Mouse (Mus musculus) T-helper 2 cell (primary cell): ENCODE measurements at regions not wholly inside any gene's neighbourhood (a gene's known extent, or its start where the extent isn't known, plus 50 kb on each side); places are given as distances from the start of the nearest gene placed in this dataset.

Experiments used
- in situ Hi-C: fragments of 300-600 bp; cut with MboI, MseI; formaldehyde crosslinking; loops from one replicate; pipeline ENCODE4 v1.15.1; 2025; ENCODE audit warnings: high pct_unique_total_duplicates

DNA sequence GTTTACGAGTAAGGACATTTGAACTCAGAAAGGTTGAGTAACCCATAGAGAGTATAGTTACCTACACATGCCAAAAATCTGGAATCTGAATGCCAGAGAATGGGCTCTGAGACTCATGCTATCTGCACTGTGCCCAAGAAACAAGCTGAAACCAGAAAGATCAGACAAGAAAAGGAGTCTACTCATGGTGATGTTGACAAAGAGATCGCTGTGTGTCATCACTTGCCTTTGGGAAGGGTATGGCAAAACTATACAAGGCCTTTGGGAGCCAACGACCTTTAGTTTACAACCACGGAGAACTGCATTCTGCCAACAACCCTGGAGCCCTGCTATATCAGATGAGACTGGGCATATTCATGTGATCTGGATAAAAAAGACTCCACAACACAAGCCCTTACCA is 339.3 kb upstream of the Nfe2l3 start:
- in situ Hi-C loops = no loop called here

DNA sequence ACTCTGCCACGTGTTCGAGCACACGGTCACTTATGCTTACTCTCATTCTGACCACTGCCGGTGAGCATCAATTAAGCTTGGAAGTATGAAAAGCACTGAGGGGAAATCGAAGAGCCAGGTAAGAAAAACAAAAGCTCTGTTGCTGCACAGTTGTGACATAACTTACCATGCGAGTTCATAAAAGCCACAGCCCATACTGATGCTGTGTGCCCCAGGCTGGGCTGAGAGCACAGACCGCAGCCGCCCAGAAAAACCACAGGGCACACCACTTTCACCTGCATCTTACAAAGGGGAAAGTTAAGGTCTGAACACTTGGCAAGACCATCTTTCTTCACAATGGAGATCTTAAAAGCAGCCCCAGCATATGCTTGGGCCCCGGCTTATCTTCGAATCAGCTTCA is 338.2 kb upstream of the Nfe2l3 start:
- in situ Hi-C loops = no loop called here

DNA sequence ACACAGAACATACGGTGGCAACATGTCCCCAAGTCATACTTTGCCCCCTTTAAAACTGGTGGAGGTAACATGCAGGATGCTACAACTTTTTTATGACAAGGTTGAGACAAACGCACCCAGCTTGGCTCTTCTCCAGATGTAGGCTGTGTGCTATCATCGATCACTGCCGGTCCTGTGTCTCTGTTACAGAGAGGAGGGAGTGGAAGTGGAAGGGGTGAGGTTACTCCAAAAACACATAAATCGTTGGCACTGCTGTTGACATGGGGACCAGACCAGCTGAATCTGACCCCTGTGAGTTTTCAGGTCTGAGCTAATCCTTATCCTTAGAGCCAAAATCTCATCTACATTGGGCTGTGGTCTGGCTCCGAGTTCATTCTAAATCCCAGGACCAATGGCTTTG is 335.0 kb upstream of the Nfe2l3 start:
- in situ Hi-C loops = no loop called here

DNA sequence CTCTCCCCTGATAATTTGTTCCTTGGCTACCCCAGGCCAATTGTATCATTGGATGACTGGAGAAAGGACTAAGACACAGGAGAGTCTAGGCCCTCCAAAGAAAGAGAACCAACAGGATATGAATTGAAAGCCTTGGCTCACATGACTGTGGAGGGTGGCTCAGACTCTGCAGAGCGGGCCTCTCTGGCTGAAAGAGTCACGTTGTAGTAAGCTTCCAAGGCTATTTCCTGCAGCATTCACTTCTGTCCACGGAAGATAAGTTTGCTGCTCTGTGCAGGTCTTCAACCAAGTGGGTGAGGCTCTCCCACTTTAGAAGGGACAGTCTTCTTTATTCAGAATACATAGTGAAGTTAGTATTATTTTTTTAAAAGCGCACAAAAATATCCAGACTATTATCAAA is 332.1 kb upstream of the Nfe2l3 start:
- in situ Hi-C loops = no loop called here

DNA sequence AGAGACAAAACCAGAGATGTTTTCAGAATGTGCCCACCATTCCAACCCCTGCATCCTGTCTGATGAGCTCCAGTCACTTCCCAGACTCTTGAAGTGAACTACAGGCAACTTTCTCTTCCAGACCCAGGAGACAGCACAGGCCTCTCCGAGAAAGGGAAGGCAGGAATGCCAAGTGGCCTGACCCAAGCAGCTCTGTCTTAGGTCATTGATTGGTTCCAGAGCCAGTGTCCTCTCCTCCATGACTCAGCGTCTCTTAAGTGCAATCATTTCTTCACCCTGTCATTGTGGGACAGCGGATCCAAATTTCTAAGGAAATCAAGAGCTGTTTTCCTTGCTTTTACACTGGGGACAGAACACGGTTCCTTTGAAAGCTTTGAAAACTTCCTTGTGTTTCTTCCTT is 329.2 kb upstream of the Nfe2l3 start:
- in situ Hi-C loops = no loop called here

DNA sequence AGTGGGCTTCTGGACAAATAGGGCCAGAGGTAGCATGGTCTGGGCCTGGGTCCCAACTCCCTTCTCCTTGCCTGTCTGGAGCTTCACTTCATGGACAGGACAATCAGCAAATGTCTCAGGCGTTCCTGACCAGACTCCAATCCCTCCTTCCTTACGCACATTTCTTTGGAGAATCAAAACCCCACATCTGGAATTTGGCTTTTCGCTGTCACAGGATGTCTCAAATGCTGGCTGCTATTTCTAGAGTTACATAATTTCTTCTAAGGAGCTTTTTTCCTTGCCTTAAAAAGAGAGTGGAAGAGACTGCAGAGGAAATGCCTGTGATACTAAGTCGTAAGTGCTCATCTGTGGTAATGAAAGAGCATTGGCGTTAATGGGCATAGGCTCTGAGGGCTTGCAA is 328.1 kb upstream of the Nfe2l3 start:
- in situ Hi-C loops = no loop called here

DNA sequence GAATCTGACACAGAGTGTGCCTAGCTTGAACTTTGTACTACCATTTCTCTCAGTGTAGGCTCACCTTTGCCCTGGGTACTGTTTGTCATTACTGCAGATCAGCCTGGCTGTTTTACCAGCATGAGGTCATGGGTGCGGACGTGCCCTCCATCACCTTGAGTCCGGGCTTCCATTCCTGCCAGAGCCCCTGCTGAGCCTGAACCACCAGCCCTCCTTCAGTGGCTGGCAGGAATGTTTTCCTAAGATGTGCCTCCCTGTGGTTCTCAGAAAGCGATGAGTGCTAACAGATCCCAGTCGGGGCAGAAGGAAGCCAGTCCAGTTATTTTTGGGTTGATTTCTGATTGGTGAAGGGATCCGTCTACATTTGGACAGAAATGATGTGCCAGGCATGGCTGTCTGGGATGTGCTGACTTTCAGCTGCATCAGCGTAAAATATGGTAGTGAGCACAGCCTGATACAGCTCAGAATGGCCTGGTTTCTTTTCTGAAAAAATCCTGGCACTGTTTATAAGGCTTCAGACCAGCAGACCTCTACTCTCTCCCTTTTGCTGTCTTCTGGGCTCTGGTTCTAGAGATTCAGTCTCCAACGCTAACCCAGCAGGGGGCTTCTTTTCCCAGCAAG is 324.0 kb upstream of the Nfe2l3 start:
- in situ Hi-C loops = no loop called here

DNA sequence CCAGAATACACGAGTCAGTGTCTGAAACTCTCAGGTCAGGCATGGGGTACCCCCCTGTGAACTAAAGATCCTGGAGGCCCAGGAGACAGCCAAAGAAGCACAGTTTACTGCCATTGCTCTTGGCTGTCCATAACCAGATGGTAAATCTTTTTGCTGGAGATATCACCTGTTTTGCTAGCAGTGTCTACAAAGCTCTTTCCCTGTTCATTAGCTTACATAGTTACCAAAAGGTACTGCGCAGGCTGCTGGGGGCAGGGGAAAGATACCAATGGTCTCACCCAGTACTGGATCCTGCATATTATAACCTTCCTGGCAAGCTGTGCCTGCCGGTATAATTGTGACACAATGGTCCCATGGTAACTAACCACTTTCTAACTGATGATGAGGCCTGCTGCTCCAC is 321.9 kb upstream of the Nfe2l3 start:
- in situ Hi-C loops = no loop called here

DNA sequence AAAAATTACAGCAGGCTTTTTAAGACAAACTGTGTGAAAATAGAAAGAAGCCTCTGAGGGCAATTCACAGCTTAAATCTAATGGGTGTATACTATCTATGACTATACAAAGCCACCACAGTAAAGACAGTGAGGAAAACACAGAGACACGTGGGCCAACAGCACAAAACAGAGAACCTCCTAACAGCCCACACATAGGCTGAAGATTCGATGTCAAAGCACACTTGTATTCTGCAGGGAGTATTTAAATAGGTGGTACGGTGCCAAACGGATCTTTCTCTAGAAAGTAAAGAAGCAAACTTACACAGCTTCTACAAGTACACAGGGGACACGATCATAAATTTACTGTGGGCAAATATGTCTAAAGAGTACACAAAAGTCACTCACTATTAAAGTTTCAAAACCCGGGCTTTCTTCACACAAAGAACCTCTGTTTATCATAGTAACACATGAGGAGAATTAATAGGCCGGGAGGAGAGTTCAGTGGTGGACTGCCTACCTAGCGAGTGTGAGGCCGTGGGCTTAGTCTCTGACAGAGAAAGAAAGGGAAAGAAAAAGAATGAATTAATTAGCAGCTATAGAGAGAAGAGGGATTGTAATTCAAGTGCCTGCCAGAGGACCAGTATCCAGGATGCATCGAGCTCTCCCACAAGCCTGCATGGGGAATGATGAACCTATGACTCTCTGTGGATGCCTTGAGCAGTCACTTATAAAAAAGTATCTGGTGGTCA is 317.7 kb upstream of the Nfe2l3 start:
- in situ Hi-C loops = no loop called here

DNA sequence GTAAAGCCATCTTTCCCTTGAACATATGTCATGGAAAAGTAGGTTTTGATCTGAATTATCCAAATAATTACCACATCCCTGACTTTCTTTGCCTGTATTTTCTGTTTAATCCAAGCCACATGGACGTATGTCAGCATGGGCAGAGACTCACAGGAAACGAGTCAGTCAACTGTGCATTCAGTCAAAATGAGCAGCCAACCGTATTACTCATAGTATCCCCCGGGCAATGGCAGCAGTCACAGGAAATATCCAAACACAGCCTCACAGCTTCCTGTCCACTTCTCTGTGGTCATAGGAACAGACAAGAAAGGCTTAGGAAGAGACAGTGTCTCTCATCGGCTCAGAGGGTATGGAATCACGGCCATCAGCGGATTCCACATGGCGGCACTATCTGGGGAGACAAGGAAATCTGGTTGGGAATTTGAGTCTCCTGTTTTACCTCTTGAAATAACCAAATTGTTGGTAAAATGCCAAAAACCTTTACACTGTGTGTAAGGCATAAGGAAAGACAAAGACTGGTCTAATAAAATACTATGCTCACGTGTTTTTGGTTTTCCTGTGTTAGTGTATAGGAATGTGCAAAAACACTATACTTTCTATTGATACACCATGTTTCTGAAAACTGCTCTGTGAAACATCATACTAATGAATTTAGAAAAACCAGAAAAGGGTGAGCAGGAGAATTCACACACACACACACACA is 313.5 kb upstream of the Nfe2l3 start:
- in situ Hi-C loops = no loop called here

DNA sequence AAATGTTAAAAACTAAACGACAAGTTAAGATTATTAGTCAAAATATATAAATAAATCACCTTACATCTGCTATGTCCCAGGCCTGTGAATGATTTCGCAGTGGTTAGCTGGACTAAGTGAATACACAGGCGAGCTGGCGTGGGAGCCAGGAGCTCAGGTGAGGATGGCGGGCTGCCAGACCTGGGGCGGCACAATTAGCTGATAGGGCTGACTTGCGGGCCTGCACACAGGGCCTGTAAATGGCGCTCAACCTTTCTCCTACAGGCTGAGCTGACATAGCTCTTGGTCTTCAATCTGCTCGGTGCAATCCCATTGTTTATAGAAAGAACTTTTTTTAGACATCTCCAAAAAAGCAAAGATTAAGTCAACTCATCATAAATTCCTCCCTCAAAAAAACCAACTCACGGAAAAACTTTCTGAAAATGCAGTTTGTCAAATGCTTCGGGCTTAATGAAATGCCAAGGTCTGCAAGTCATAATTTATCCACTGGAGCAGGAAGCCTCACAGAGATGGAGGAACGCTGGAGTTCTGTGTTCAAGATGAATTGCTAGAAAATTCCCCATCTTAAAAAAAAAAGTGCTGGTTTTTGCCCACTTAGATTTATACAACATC is 312.7 kb upstream of the Nfe2l3 start:
- in situ Hi-C loops = no loop called here

DNA sequence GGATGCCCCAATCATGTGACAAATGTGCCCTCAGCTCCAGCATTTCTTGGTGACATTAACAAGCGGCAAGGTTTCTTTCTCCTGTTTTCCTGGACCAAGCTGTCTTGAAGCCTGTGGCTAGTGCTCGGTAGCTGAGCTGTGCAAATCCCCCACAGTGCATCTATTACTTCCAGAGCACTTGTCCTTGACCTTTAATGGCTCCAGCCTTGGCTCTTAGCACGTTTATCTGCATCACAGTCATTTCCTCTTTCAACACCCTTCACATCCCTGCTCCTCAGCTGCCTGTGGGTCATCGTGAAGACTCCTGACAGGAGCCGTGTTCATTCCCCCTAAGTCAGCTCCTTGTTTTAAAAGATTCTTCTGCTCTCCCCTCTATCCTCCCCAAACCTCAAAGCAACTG is 309.5 kb upstream of the Nfe2l3 start:
- in situ Hi-C loops = no loop called here

DNA sequence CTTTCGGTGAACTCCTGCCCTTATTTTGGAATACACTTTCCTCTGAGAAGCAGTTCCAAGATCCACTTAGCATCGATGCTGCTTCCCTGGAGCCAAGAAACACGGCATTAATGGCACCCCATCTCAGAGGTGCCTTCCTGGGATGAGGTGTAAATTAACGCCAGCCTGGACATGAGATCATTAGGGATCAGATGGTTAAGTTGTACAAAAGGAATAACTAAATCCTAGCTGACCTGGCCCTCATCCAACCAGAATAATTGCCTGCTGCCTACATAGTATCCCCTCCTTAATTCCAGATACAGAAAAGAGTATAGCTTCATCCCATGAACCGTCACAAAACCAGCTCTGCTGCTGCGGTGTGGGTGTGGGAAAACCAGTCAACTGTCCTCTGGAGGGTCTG is 304.6 kb upstream of the Nfe2l3 start:
- in situ Hi-C loops = no loop called here

DNA sequence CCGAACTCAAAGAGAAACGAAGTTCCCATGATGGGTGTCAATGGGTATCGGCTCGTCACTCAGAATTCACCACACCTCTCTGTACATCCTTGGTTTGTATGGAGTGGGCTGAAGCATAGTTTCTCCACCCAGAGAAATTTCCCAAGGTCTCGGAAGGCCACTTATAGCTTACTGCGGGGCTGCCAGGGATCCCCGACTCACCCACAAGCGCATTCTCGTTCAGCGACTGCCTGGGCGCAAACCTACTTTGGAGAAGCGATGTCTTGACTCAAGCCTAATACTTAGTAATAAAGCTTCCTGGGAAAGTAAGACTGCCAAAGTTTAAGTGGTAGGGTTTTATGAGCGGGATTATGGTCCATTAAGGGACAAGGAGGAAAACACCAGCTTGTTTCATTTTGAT is 303.4 kb upstream of the Nfe2l3 start:
- in situ Hi-C loops = no loop called here

DNA sequence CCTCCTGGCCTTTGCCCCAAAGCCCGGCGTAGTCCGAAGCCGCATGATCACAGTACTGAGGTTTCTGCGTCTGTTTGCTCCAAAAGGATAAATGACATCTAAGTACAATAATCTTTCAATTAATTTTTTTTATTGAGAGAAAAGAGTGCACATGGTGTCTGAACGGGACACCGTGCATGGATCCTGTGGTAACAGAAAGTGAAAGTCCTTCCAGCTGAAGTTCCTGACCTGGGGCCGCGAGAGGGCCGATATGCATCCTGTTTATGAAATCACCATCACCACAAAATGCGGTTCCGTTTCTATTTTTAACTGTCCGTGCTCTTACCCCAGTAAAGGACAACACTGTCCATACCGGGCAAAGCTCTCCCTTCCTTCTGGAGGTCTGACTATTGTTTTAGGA is 302.9 kb upstream of the Nfe2l3 start:
- in situ Hi-C loops = no loop called here

DNA sequence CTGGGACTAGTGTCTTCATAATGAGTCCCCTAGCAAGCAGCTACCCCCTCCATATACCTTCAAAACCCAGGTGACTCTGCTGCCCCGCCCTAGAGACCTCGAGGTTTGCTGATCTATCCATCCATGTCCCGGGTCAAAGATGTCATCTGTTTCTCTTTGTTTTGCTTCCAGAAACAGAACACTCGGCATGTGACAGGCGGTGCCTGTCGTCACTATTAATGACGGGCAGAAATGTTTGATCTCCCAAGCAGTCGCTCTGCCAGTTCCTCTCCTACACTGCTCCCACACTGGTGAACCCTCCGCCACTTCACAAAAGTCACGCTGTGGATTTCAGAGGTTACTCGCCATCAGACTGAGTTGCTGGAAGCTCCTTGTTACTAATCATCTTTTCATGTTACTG is 287.7 kb upstream of the Nfe2l3 start:
- in situ Hi-C loops = no loop called here

DNA sequence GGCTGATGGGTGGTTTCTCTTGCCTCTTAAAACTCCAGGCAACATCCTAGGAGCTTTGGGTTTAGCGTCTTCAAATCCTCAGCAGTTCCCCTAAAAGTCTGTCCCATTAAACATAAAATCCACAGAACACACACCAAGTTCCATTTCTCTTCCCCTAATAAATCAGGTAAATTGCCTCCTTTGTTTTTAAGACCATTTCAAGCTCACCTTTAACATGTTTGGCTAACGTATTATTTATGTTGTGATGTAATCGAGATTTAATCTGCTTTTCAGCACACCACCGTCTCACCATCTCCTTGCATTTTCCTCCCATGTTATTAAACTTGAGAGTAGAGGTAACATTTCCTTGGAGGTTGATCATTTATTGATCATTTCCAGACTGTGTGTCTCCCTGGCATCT is 286.6 kb upstream of the Nfe2l3 start:
- in situ Hi-C loops = no loop called here

DNA sequence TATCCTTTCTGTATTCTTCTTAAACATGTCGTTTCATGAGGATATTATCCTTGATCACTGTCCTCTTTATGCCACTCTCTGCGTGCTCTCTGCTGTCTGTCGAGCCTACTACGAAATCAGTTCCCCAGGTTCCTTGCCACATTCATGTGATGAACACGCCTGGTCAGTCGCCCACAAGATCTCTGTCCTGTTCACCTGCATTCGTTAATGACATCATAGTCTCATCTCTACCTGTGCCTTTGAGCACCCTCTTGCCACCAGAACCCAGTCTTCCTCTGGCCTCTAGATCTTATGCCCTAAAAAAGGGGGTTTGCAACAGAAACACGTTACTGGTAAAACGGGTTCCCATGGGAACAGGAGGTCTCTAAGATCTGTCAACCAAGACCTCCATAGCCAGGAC is 283.6 kb upstream of the Nfe2l3 start:
- in situ Hi-C loops = no loop called here

DNA sequence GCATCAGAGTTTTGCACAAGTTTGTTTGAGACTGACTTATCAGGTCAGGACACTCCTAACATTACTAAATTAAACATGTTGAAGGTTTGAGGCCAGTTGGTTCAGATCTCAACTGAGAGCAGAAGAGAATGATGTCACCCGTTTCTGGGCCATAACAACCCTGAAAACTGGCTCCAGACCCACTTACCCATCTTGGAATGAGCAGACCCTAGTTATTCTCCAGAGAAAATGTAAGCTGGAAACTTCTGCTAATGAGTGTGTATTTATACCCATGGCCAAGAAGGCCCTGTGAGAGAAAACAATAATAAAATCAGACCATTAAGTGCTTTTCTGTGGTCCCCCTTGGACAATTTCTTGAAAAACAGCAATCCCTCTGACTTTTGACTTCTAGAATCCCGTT is 282.4 kb upstream of the Nfe2l3 start:
- in situ Hi-C loops = loop anchor here (10.0 kb wide), 1 partner anchor 335 kb away; no protein-coding TSS in a partner anchor

DNA sequence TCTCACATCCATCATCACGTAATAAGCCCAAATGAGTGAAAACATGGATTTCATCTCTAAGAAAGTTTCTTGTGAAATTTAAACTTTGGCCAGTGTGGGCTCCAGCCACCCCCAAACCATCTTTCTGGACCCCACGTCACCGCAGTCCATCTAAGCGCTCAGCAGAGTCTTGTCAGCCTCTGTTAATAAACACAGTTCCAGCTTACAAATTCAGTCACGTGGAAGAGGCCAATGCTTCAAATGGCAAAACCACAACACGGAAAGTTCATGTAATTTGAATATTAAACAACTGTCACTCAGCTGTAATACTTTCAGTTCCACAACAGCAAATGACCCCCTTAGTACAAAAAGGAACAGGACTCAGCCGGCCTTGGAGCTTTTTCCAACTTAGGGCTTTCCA is 282.0 kb upstream of the Nfe2l3 start:
- in situ Hi-C loops = loop anchor here (10.0 kb wide), 1 partner anchor 336 kb away; no protein-coding TSS in a partner anchor

DNA sequence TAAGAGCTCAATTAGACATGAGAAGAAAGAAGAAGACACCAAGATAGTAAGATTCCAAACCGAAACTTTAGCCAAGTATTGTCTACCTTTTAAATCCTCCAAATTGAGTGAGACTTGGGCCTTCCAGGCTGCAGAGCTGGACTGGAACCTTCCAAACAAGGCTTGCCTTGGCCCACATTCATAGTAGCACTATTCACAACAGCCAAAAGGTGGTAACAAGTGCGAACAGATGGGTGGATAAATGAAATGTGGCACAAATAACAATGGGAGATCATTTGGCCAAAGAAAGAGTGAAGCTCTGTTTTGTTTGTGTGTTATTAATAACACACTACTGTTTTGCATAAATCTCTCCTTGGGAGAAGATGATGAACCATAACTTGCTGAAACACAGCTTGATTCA is 281.6 kb upstream of the Nfe2l3 start:
- in situ Hi-C loops = loop anchor here (10.0 kb wide), 1 partner anchor 336 kb away; no protein-coding TSS in a partner anchor

DNA sequence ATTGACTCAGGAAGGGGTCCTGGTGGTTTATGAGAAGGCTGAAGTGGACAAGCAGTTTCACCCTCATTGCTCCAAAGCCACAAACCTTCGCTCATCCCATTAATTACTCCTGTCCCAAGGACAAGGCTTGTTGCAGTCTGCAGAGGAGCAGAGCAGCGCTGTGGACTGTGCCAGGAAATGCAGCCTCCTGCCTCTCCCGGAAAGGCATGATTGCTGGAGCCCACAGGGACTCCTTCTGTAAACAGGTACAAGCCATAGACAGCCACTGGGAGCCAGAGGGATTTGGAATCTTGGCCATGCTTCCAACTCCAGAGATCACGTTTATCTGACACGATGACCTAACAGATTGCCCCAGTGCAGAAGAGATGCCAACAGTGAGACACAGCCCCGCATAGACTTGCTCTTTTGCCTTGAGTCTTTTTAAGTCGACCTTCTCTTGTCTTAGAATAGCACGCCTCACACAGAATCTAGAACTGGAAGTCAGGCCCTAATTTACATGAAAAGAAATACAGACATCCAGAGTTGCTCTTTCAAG is 275.6 kb upstream of the Nfe2l3 start:
- in situ Hi-C loops = loop anchor here (10.0 kb wide), 1 partner anchor 342 kb away; no protein-coding TSS in a partner anchor
